Mouse (Mus musculus): ENCODE results near the gene Tbc1d13. TPM values are rescaled to one million over a fixed set of nuclear protein-coding genes. Genes with fewer than 3 reads are reported as not detected.
"Not testable (repeated sequence)": the region's sequence is repeated elsewhere in the genome, so short reads cannot be mapped to it uniquely, and the experiment has no call there.

Tbc1d13 gene
- polyA plus RNA-seq, 1 experiment from 2014 or later: 20.6 TPM

- not testable (repeated sequence) for H3K36me3 ChIP-seq (ENCODE audit: control insufficient read depth, insufficient read depth, low read length); H3K4me1 ChIP-seq (replicated peaks; ENCODE audit: control insufficient read depth, insufficient read depth, low read length); H3K9me3 ChIP-seq (ENCODE audit: control insufficient read depth, low read length); H3K9ac ChIP-seq (ENCODE audit: low read depth, low read length); H3K27ac ChIP-seq (ENCODE audit: low read depth, low read length); H3K4me3 ChIP-seq (ENCODE audit: low read depth, low read length); DNase-seq (ENCODE audit: low spot score); H3K27me3 ChIP-seq (ENCODE audit: control insufficient read depth, insufficient read depth, low read length)
- peak overlapping the region; percentile 72; the same call in 1 of the 2 replicates for H3K4me2 ChIP-seq (replicated peaks; ENCODE audit: low read depth, low read length)
- 51% methylated on average over 7 of the region's 7 CpGs for WGBS
- peak; percentile 48 for ATAC-seq (ENCODE audit: low FRiP score)
Observed at GRCm38 (mm10) chr2:30178711-30179110, 45.2 kb downstream of the Tbc1d13 start.

- DNase-seq (ENCODE audit: low spot score) (no peak), ATAC-seq (ENCODE audit: low FRiP score) (no peak)
- H3K4me1 ChIP-seq (replicated peaks; ENCODE audit: control insufficient read depth, insufficient read depth, low read length): no peaks in the 10 kb centered on the region; the same call in 1 of the 2 replicates
- H3K9ac ChIP-seq (ENCODE audit: low read depth, low read length): no peak overlapping the region
- no peak overlapping the region for H3K4me2 ChIP-seq (replicated peaks; ENCODE audit: low read depth, low read length)
- H3K27me3 ChIP-seq (ENCODE audit: control insufficient read depth, insufficient read depth, low read length): no peaks in the 10 kb centered on the region
- H3K36me3 ChIP-seq (ENCODE audit: control insufficient read depth, insufficient read depth, low read length): no peaks in the 10 kb centered on the region
- 91% methylated on average over 2 of the region's 2 CpGs for WGBS
- H3K4me3 ChIP-seq (ENCODE audit: low read depth, low read length): no peak overlapping the region
- H3K9me3 ChIP-seq (ENCODE audit: control insufficient read depth, low read length): no peaks in the 10 kb centered on the region
- no peak overlapping the region for H3K27ac ChIP-seq (ENCODE audit: low read depth, low read length)
Observed at GRCm38 (mm10) chr2:30182424-30182823, 48.9 kb downstream of the Tbc1d13 start.

DNA sequence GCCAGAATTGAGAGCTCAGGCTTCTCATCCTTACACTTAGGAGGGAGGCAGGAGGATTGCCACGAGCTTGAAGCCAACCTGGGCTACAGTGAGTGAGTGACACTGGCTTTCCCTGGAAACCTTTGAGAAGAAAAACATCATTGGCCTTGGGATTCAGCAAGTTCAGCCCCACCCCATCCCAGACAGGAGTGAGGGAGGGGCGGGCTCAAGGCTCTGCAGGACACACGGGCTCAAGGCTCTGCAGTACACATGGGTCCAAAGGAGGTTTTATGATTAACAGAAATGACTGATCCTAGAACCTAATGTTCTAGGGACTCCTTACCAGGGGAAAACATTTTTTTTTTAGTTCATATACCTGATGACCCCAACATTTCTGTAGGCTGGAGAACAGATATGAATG lies 50.2 kb downstream of the Tbc1d13 start:
- H3K9me3 ChIP-seq (ENCODE audit: control insufficient read depth, low read length): no peaks in the 10 kb centered on the region
- DNase-seq (ENCODE audit: low spot score) (no peak), ATAC-seq (ENCODE audit: low FRiP score) (no peak)
- H3K4me2 ChIP-seq (replicated peaks; ENCODE audit: low read depth, low read length): no peak overlapping the region
- H3K4me3 ChIP-seq (ENCODE audit: low read depth, low read length): no peak overlapping the region
- WGBS: 83% methylated on average over 3 of the region's 3 CpGs
- H3K4me1 ChIP-seq (replicated peaks; ENCODE audit: control insufficient read depth, insufficient read depth, low read length): no peaks in the 10 kb centered on the region
- H3K36me3 ChIP-seq (ENCODE audit: control insufficient read depth, insufficient read depth, low read length): no peaks in the 10 kb centered on the region
- H3K27ac ChIP-seq (ENCODE audit: low read depth, low read length): no peak overlapping the region
- no peaks in the 10 kb centered on the region for H3K27me3 ChIP-seq (ENCODE audit: control insufficient read depth, insufficient read depth, low read length)
- H3K9ac ChIP-seq (ENCODE audit: low read depth, low read length): no peak overlapping the region

DNA sequence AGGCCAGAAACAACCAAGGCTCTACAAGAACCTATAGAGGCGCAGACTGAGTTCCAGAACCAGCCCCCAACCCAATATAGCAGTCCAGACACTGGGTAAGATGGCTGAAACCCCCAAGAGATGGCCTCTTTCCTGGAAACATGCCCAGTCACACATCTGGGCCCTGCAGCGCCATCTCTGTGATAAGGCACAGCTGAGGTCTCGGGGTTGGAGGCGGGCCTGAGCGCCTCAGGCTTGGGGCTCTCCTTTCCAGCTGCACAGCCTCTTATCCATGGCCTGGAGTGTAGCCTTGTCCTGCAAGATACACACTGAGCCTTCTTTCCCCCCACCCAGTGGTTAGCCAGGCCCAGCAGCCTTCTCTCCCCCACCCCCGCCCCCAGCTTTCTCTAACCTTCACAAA lies 51.7 kb downstream of the Tbc1d13 start:
- Histone ChIP-seq H3K9ac (ENCODE audit: low read depth, low read length) (no peak overlapping the region), H3K4me3 (ENCODE audit: low read depth, low read length) (no peak overlapping the region), H3K27ac (ENCODE audit: low read depth, low read length) (no peak overlapping the region), H3K4me1 (replicated peaks; ENCODE audit: control insufficient read depth, insufficient read depth, low read length) (no peaks in the 10 kb centered on the region), H3K9me3 (ENCODE audit: control insufficient read depth, low read length) (no peaks in the 10 kb centered on the region), H3K4me2 (replicated peaks; ENCODE audit: low read depth, low read length) (no peak overlapping the region), H3K27me3 (ENCODE audit: control insufficient read depth, insufficient read depth, low read length) (no peaks in the 10 kb centered on the region), H3K36me3 (ENCODE audit: control insufficient read depth, insufficient read depth, low read length) (no peaks in the 10 kb centered on the region)
- DNase-seq (ENCODE audit: low spot score) (no peak), ATAC-seq (ENCODE audit: low FRiP score) (no peak)
- WGBS: 92% methylated on average over 6 of the region's 6 CpGs

- H3K27ac ChIP-seq (ENCODE audit: low read depth, low read length): no peak overlapping the region
- WGBS: 82% methylated on average over 3 of the region's 3 CpGs
- H3K27me3 ChIP-seq (ENCODE audit: control insufficient read depth, insufficient read depth, low read length): no peaks in the 10 kb centered on the region
- ATAC-seq (ENCODE audit: low FRiP score) (no peak), DNase-seq (ENCODE audit: low spot score) (no peak)
- H3K36me3 ChIP-seq (ENCODE audit: control insufficient read depth, insufficient read depth, low read length): no peaks in the 10 kb centered on the region
- H3K9me3 ChIP-seq (ENCODE audit: control insufficient read depth, low read length): no peaks in the 10 kb centered on the region
- no peak overlapping the region for H3K4me2 ChIP-seq (replicated peaks; ENCODE audit: low read depth, low read length)
- no peak overlapping the region for H3K4me3 ChIP-seq (ENCODE audit: low read depth, low read length)
- no peaks in the 10 kb centered on the region for H3K4me1 ChIP-seq (replicated peaks; ENCODE audit: control insufficient read depth, insufficient read depth, low read length)
- H3K9ac ChIP-seq (ENCODE audit: low read depth, low read length): no peak overlapping the region
Observed at GRCm38 (mm10) chr2:30185681-30186080, 52.1 kb downstream of the Tbc1d13 start.

- DNase-seq (ENCODE audit: low spot score): no peak
- 92% methylated on average over 12 of the region's 12 CpGs for WGBS
Observed at GRCm38 (mm10) chr2:30191790-30192580, 58.4 kb downstream of the Tbc1d13 start.

DNA sequence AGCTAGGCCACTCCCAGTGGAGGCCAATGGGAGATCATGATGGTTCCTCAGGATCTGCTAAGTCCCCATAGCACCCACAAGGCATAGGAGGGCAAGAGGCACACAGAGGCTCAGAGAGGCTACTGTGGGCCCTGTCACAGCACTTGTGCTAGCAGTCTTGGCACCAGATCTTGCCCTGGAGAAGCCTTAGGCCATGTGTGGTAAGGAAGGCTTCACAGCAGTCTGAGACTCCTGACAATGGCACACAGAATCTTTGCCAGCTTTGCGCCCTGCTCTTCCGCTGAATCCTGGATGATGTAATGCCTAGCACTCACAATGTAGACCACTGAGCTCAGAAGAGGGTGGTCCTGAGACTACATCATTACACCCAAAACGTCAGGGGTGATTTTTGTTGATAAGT lies 61.1 kb downstream of the Tbc1d13 start:
- Histone ChIP-seq H3K27me3 (ENCODE audit: control insufficient read depth, insufficient read depth, low read length) (no peaks in the 10 kb centered on the region), H3K4me1 (replicated peaks; ENCODE audit: control insufficient read depth, insufficient read depth, low read length) (no peaks in the 10 kb centered on the region), H3K4me2 (replicated peaks; ENCODE audit: low read depth, low read length) (no peak overlapping the region), H3K9ac (ENCODE audit: low read depth, low read length) (no peak overlapping the region), H3K9me3 (ENCODE audit: control insufficient read depth, low read length) (no peaks in the 10 kb centered on the region), H3K27ac (ENCODE audit: low read depth, low read length) (no peak overlapping the region), H3K4me3 (ENCODE audit: low read depth, low read length) (no peak overlapping the region), H3K36me3 (ENCODE audit: control insufficient read depth, insufficient read depth, low read length) (no peaks in the 10 kb centered on the region)
- ATAC-seq (ENCODE audit: low FRiP score): no peak
- DNase-seq (ENCODE audit: low spot score): no peak
- 90% methylated on average over 3 of the region's 3 CpGs for WGBS

More at GRCm38 (mm10) chr2:30191790-30192580, 58.4 kb downstream of the Tbc1d13 start:
- no peaks in the 10 kb centered on the region for H3K4me1 ChIP-seq (replicated peaks; ENCODE audit: control insufficient read depth, insufficient read depth, low read length)
- H3K27ac ChIP-seq (ENCODE audit: low read depth, low read length): no peak overlapping the region
- H3K9ac ChIP-seq (ENCODE audit: low read depth, low read length): no peak overlapping the region
- no peak for ATAC-seq (ENCODE audit: low FRiP score)
- no peak overlapping the region for H3K4me3 ChIP-seq (ENCODE audit: low read depth, low read length)
- no peaks in the 10 kb centered on the region for H3K9me3 ChIP-seq (ENCODE audit: control insufficient read depth, low read length)
- H3K27me3 ChIP-seq (ENCODE audit: control insufficient read depth, insufficient read depth, low read length): no peaks in the 10 kb centered on the region
- no peaks in the 10 kb centered on the region for H3K36me3 ChIP-seq (ENCODE audit: control insufficient read depth, insufficient read depth, low read length)
- no peak overlapping the region for H3K4me2 ChIP-seq (replicated peaks; ENCODE audit: low read depth, low read length)

DNA sequence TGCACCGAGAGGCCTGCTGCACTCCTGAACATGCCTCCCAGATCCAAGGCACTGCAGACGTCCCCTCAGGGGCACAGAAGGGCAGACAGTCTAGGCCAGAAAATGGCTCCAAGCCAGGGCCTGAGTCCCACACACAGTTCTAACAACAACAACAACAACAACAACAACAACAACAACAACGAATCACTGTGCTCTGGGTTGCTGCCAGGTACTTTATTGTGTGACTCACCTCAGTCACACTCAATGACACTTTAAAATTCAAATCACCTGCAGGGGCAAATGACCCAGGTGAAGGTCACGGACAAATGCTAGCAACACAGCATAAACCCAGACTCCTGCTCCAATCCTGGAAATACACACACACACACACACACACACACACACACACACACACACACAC lies 64.5 kb downstream of the Tbc1d13 start:
- DNase-seq (ENCODE audit: low spot score) (no peak), ATAC-seq (ENCODE audit: low FRiP score) (no peak)
- H3K9me3 ChIP-seq (ENCODE audit: control insufficient read depth, low read length): no peaks in the 10 kb centered on the region
- H3K4me3 ChIP-seq (ENCODE audit: low read depth, low read length): no peak overlapping the region
- no peaks in the 10 kb centered on the region for H3K36me3 ChIP-seq (ENCODE audit: control insufficient read depth, insufficient read depth, low read length)
- H3K4me1 ChIP-seq (replicated peaks; ENCODE audit: control insufficient read depth, insufficient read depth, low read length): no peaks in the 10 kb centered on the region
- no peak overlapping the region for H3K9ac ChIP-seq (ENCODE audit: low read depth, low read length)
- WGBS: 72% methylated on average over 4 of the region's 4 CpGs
- no peaks in the 10 kb centered on the region for H3K27me3 ChIP-seq (ENCODE audit: control insufficient read depth, insufficient read depth, low read length)
- no peak overlapping the region for H3K4me2 ChIP-seq (replicated peaks; ENCODE audit: low read depth, low read length)
- H3K27ac ChIP-seq (ENCODE audit: low read depth, low read length): no peak overlapping the region

- Histone ChIP-seq H3K9me3 (ENCODE audit: control insufficient read depth, low read length) (no peaks in the 10 kb centered on the region), H3K36me3 (ENCODE audit: control insufficient read depth, insufficient read depth, low read length) (no peaks in the 10 kb centered on the region), H3K27me3 (ENCODE audit: control insufficient read depth, insufficient read depth, low read length) (no peaks in the 10 kb centered on the region), H3K27ac (ENCODE audit: low read depth, low read length) (no peak overlapping the region), H3K4me3 (ENCODE audit: low read depth, low read length) (no peak overlapping the region), H3K9ac (ENCODE audit: low read depth, low read length) (no peak overlapping the region), H3K4me1 (replicated peaks; ENCODE audit: control insufficient read depth, insufficient read depth, low read length) (no peaks in the 10 kb centered on the region), H3K4me2 (replicated peaks; ENCODE audit: low read depth, low read length) (no peak overlapping the region)
- DNase-seq (ENCODE audit: low spot score) (no peak), ATAC-seq (ENCODE audit: low FRiP score) (no peak)
- 79% methylated on average over 1 of the region's 1 CpGs for WGBS
Observed at GRCm38 (mm10) chr2:30199984-30200383, 66.4 kb downstream of the Tbc1d13 start.

Data from hindbrain, embryonic 11.5 days (tissue).